Mouse (Mus musculus): ENCODE measurements around the gene Ipcef1. TPM values are rescaled to one million over a fixed set of nuclear protein-coding genes. Genes with fewer than 3 reads are reported as not detected.
A peak's percentile ranks its signal among the peaks of the same experiment; 100 is the strongest.
"Not testable (repeated sequence)": the region's sequence is repeated elsewhere in the genome, so short reads cannot be mapped to it uniquely, and the experiment has no call there.

Ipcef1 gene
- polyA plus RNA-seq, 1 experiment from 2014 or later, result 0.30 TPM

DNA sequence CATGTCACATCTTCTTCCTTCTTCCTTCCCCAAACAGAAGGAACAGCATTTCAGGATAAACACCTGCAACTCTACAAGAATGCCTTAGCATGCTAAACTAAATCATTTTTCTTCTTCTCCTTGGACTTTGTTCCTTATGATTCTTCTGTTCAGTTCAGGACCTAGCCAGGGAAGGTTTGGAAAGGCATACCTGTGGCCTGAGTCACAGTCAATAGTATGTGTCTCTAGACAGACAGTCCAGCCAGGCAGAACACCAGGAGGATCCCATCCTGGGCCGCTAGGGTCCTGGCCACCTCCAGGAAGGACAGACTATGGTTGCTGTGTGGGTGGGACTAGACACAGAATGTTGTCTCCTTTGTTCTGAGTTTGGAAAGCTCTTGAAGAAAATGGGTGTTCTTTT lies 27.2 kb downstream of the Ipcef1 start:
- Histone ChIP-seq H3K4me1 (replicated peaks; ENCODE audit: control insufficient read depth, insufficient read depth) (no peaks in the 10 kb centered on the region), H3K27ac (replicated peaks) (no peak overlapping the region), H3K4me3 (ENCODE audit: low read depth, low read length) (no peak overlapping the region), H3K4me2 (replicated peaks; ENCODE audit: low read depth) (no peak overlapping the region), H3K36me3 (ENCODE audit: control insufficient read depth, insufficient read depth, low read length) (no peaks in the 10 kb centered on the region), H3K9me3 (ENCODE audit: control insufficient read depth, low read length) (no peaks in the 10 kb centered on the region), H3K9ac (ENCODE audit: low read length) (no peak overlapping the region), H3K27me3 (ENCODE audit: control insufficient read depth, insufficient read depth, low read length) (no peaks in the 10 kb centered on the region)
- ATAC-seq (ENCODE audit: low FRiP score, low TSS enrichment) (no peak), DNase-seq (ENCODE audit: low spot score) (no peak)
- no peak for TF ChIP-seq EP300 (optimal IDR thresholded peaks at IDR 0.05)
- no peak for TF ChIP-seq CTCF (IDR thresholded peaks at IDR 0.05; ENCODE audit: low read depth)
- 74% methylated on average over 1 of the region's 1 CpGs for WGBS

DNA sequence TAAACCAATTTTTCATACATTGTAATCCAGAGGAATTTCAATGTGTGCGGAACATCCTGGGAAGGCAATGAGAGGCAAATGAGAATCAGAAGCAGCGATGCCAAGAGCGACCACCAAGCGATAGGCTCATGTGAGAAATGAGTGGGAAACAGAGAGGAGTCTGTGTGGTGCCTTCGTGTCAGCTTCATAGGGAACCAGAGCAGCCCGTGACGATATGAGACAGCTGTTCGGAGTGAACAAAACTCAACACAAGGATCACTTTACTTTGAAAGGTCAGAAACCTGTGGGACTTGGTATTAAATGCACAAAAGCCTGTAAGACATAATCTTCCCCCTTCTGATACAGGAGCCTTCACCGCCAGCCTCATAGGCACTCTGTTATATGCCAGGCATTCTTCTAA lies 31.7 kb downstream of the Ipcef1 start:
- ATAC-seq (ENCODE audit: low FRiP score, low TSS enrichment) (no peak), DNase-seq (ENCODE audit: low spot score) (no peak)
- no peaks in the 10 kb centered on the region for H3K36me3 ChIP-seq (ENCODE audit: control insufficient read depth, insufficient read depth, low read length)
- H3K27ac ChIP-seq (replicated peaks), result no peak overlapping the region
- H3K27me3 ChIP-seq (ENCODE audit: control insufficient read depth, insufficient read depth, low read length), result no peaks in the 10 kb centered on the region
- H3K4me3 ChIP-seq (ENCODE audit: low read depth, low read length), result no peak overlapping the region
- H3K4me1 ChIP-seq (replicated peaks; ENCODE audit: control insufficient read depth, insufficient read depth), result no peaks in the 10 kb centered on the region
- no peak overlapping the region for H3K4me2 ChIP-seq (replicated peaks; ENCODE audit: low read depth)
- H3K9me3 ChIP-seq (ENCODE audit: control insufficient read depth, low read length), result no peaks in the 10 kb centered on the region
- TF ChIP-seq EP300 (optimal IDR thresholded peaks at IDR 0.05), result no peak
- no peak for TF ChIP-seq CTCF (IDR thresholded peaks at IDR 0.05; ENCODE audit: low read depth)
- WGBS, result 72% methylated on average over 9 of the region's 9 CpGs
- H3K9ac ChIP-seq (ENCODE audit: low read length), result no peak overlapping the region

DNA sequence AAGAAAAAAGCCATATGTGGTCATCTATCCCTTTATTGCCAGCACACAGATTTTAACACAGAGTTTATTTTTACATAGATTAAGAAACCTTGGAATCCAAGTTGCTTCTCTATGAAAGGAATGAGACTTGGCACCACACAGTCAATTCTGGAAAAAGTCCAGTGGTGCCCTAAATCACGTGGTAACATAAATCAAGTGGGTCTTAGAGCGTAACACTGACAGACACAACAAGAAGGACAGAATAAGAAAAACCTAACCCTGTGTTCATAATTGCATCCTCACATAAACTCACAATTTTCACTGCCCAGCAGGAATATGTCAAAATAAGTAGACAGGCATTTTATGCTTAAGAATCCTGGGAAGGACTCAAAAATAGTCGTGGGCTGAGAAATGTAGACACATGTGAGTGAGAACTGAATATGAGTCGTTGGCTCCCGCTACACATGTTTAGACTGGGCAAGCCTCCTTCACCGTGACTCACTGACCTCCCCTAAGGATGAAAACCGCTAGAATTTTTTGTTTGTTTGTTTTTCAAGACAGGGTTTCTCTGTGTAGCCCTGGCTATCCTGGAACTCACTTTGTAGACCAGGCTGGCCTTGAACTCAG lies 32.4 kb downstream of the Ipcef1 start:
- DNase-seq (ENCODE audit: low spot score) (no peak), ATAC-seq (ENCODE audit: low FRiP score, low TSS enrichment) (no peak; the same call in 1 of the 2 replicates)
- H3K36me3 ChIP-seq (ENCODE audit: control insufficient read depth, insufficient read depth, low read length), result no peaks in the 10 kb centered on the region
- H3K9ac ChIP-seq (ENCODE audit: low read length), result no peak overlapping the region
- WGBS, result 45% methylated on average over 7 of the region's 7 CpGs
- no peak overlapping the region for H3K4me3 ChIP-seq (ENCODE audit: low read depth, low read length)
- H3K27me3 ChIP-seq (ENCODE audit: control insufficient read depth, insufficient read depth, low read length), result no peaks in the 10 kb centered on the region
- no peak overlapping the region for H3K27ac ChIP-seq (replicated peaks)
- H3K9me3 ChIP-seq (ENCODE audit: control insufficient read depth, low read length), result no peaks in the 10 kb centered on the region
- TF ChIP-seq CTCF (IDR thresholded peaks at IDR 0.05; ENCODE audit: low read depth) (no peak), EP300 (optimal IDR thresholded peaks at IDR 0.05) (no peak)
- no peak overlapping the region for H3K4me2 ChIP-seq (replicated peaks; ENCODE audit: low read depth)
- no peaks in the 10 kb centered on the region for H3K4me1 ChIP-seq (replicated peaks; ENCODE audit: control insufficient read depth, insufficient read depth)

DNA sequence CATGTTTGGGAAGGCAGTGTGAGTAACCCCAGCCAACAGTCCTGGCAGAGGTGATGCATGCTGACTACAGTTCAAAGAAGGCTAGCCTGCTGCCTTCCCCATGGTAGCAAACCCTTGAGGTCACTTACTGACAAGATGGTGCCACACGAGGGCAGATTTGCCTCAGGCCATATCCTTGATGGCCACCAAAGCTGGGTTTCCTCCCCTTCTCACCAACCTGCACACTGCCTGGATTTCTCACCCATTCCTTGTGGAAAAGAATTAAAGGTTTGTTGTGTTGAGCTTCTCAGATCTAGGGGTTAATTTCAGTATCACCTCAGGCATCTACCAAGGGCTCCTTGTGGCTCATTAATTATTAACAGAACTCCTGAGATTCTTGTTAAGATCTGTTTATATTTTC lies 37.1 kb downstream of the Ipcef1 start:
- Histone ChIP-seq H3K4me2 (replicated peaks; ENCODE audit: low read depth) (no peak overlapping the region), H3K36me3 (ENCODE audit: control insufficient read depth, insufficient read depth, low read length) (no peaks in the 10 kb centered on the region), H3K27me3 (ENCODE audit: control insufficient read depth, insufficient read depth, low read length) (no peaks in the 10 kb centered on the region), H3K4me1 (replicated peaks; ENCODE audit: control insufficient read depth, insufficient read depth) (no peaks in the 10 kb centered on the region), H3K4me3 (ENCODE audit: low read depth, low read length) (no peak overlapping the region), H3K9me3 (ENCODE audit: control insufficient read depth, low read length) (no peaks in the 10 kb centered on the region), H3K9ac (ENCODE audit: low read length) (no peak overlapping the region), H3K27ac (replicated peaks) (no peak overlapping the region)
- no peak for ATAC-seq (ENCODE audit: low FRiP score, low TSS enrichment)
- 12% methylated on average over 1 of the region's 1 CpGs for WGBS
- TF ChIP-seq CTCF (IDR thresholded peaks at IDR 0.05; ENCODE audit: low read depth) (peak; percentile 57), EP300 (optimal IDR thresholded peaks at IDR 0.05) (no peak)
- DNase-seq (ENCODE audit: low spot score), result peak; percentile 24

DNA sequence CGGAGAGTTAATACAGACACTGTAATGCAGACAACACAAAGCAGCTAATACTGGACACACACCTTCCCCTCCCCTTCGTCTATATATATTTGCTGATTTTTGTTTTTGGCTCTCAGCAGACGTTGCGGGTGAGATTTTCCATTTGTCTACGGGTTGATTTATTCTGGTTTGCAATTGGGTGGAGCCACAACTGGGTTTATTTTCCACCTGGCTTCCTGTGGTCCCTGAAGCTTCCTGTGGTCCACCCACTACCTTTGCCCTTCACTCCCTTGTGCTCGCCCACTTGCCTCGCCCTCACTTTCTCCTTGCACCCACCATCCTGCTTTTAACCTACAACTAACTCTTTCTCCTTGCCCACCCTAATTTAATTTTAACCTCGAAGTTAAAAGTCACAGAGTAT lies 41.7 kb downstream of the Ipcef1 start:
- 69% methylated on average over 8 of the region's 8 CpGs for WGBS
- no peak overlapping the region for H3K4me2 ChIP-seq (replicated peaks; ENCODE audit: low read depth)
- ATAC-seq (ENCODE audit: low FRiP score, low TSS enrichment), result no peak
- H3K9ac ChIP-seq (ENCODE audit: low read length), result no peak overlapping the region
- H3K27me3 ChIP-seq (ENCODE audit: control insufficient read depth, insufficient read depth, low read length), result no peaks in the 10 kb centered on the region
- no peak overlapping the region for H3K27ac ChIP-seq (replicated peaks)
- TF ChIP-seq EP300 (optimal IDR thresholded peaks at IDR 0.05) (no peak), CTCF (IDR thresholded peaks at IDR 0.05; ENCODE audit: low read depth) (no peak)
- DNase-seq (ENCODE audit: low spot score), result no peak
- H3K9me3 ChIP-seq (ENCODE audit: control insufficient read depth, low read length), result no peaks in the 10 kb centered on the region
- no peaks in the 10 kb centered on the region for H3K4me1 ChIP-seq (replicated peaks; ENCODE audit: control insufficient read depth, insufficient read depth)
- no peaks in the 10 kb centered on the region for H3K36me3 ChIP-seq (ENCODE audit: control insufficient read depth, insufficient read depth, low read length)
- no peak overlapping the region for H3K4me3 ChIP-seq (ENCODE audit: low read depth, low read length)

DNA sequence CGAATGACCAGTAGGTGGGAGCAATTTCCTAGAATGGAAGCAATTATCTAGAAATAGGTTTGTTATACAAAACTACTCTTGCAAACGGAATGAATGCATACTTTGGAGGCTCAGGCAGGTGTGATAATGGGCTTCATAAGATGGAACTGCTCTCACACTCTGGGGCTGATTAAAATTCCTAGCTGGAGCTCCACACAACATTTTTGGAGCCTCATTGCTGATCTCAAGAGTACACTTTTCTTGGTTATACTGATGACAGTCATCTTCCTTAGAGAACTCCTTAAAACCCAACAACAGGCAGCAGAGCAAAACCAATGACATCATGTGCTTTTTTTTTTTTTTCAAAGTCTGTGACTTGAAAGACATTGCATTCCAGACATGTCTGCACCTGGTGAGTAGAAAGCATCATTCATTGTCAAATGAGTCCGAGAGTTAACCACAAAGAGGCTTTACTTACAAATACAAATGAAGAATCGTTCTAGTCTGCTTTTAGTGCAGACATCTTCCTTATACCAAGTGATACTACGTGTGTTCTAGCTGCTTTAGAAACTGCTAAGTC lies 47.2 kb downstream of the Ipcef1 start:
- peak; percentile 37 for TF ChIP-seq CTCF (IDR thresholded peaks at IDR 0.05; ENCODE audit: low read depth)
- no peak for TF ChIP-seq EP300 (optimal IDR thresholded peaks at IDR 0.05)

DNA sequence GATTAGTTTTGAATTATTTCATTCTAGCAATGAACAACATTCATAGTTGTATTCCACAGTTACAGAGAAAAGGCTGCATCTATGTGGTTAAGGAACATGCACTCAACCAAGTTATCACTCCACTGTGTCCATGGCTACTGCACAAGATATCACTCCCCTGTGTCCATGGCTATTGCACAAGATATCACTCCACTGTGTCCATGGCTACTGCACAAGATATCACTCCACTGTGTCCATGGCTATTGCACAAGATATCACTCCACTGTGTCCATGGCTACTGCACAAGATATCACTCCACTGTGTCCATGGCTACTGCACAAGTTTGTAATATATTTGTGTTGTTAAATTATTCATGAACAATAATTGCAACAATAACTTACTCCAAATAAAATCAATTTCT lies 48.4 kb downstream of the Ipcef1 start:
- not testable (repeated sequence) for H3K9me3 ChIP-seq (ENCODE audit: control insufficient read depth, low read length); ATAC-seq (ENCODE audit: low FRiP score, low TSS enrichment); H3K27me3 ChIP-seq (ENCODE audit: control insufficient read depth, insufficient read depth, low read length); H3K36me3 ChIP-seq (ENCODE audit: control insufficient read depth, insufficient read depth, low read length); H3K27ac ChIP-seq (replicated peaks); H3K4me3 ChIP-seq (ENCODE audit: low read depth, low read length); H3K4me2 ChIP-seq (replicated peaks; ENCODE audit: low read depth); H3K9ac ChIP-seq (ENCODE audit: low read length); H3K4me1 ChIP-seq (replicated peaks; ENCODE audit: control insufficient read depth, insufficient read depth); DNase-seq (ENCODE audit: low spot score)

More for the DNA sequence above, 47.2 kb downstream of the Ipcef1 start:
- H3K9ac ChIP-seq (ENCODE audit: low read length), result no peak overlapping the region
- ATAC-seq (ENCODE audit: low FRiP score, low TSS enrichment) (no peak), DNase-seq (ENCODE audit: low spot score) (no peak)
- 40% methylated on average over 5 of the region's 5 CpGs for WGBS
- H3K4me3 ChIP-seq (ENCODE audit: low read depth, low read length), result no peak overlapping the region
- H3K4me2 ChIP-seq (replicated peaks; ENCODE audit: low read depth), result no peak overlapping the region
- H3K27me3 ChIP-seq (ENCODE audit: control insufficient read depth, insufficient read depth, low read length), result no peaks in the 10 kb centered on the region
- no peaks in the 10 kb centered on the region for H3K9me3 ChIP-seq (ENCODE audit: control insufficient read depth, low read length)
- H3K27ac ChIP-seq (replicated peaks), result no peak overlapping the region
- no peaks in the 10 kb centered on the region for H3K36me3 ChIP-seq (ENCODE audit: control insufficient read depth, insufficient read depth, low read length)
- H3K4me1 ChIP-seq (replicated peaks; ENCODE audit: control insufficient read depth, insufficient read depth), result no peaks in the 10 kb centered on the region
